Mouse (Mus musculus) right cerebral cortex, adult 2 months (tissue): ENCODE results near the gene Il31ra.
"Not testable (repeated sequence)": the region's sequence is repeated elsewhere in the genome, so short reads cannot be mapped to it uniquely, and the experiment has no call there.

Experiments
- DNase-seq, 2 experiments: peaks; one replicate each; pipeline ENCODE4 v3.0.0; 2021 to 2022; ENCODE audit warnings: low spot score in 2 of 2

Gene Il31ra

DNA sequence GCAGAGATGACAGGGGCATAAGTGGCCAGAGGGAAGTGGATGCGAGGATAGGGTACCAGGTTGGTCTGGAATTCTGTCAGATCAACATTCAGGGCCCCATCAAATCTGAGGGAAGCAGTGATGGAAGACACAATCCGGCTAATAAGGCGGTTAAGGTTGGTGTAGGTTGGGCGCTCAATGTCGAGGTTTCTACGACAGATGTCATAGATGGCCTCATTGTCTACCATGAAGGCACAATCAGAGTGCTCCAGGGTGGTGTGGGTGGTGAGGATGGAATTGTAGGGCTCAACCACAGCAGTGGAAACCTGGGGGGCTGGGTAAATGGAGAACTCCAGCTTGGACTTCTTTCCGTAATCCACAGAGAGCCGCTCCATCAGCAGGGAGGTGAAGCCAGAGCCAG lies at the start of gene Il31ra:
TSS of gene Il31ra (minus strand) at position 101 of the 400 bp plus-strand sequence.
- not testable (repeated sequence) for DNase-seq

DNA sequence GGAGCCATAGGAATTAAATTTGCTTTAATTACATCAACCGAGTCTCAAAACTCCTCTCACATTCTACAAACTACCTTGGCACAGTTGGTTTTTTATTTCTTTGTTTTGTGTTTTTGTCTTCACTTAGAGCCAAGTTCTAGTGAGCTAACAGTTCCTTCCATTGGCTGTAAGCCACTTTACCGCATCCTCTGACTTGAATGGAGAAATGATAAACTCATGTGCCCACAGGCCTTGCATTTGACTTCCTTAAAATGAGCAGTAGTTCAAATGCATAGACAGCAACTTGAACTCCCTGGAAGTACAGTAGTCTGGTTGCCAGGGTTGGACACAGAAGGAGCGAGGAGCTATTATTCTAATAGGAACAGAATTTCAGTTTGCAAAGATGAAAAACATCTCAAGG lies 48.7 kb upstream of the Il31ra start:
- DNase-seq, result no peak

- DNase-seq, result no peak
These were observed 45.0 kb upstream of the Il31ra start for GRCm38 (mm10) chr13:112639111-112639510.

- DNase-seq, result no peak
These were observed 42.3 kb upstream of the Il31ra start for GRCm38 (mm10) chr13:112636498-112636897.

DNA sequence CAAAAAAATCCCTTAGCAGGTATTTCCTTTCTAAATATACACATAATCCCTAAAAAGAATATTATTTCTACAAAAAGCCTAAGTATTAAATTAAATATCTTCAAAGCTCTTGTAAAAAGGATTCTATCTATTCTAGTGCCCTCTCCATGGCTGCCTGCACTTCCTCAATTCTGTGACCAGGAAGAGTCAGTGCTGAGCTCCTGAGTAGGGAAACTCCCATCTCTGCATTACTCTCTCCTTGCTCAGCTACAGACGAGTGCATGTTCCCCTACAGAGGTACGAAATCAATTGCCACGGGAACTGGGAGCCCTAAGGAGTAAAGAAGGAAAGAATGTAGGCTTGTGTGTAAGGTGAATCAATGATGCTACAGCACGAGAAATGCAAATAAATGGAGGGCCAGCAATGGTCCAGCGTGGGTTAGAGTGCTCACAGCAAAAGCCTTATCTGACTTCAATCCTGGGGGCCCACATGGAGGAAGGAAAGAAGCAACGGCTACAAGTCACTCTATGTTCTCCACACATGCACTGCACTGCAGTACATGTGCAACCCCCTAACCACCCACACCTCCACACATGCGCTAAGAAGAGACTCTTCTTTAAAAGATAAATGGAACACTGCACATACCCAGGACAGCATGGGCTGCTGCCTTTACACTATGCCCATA lies 41.1 kb upstream of the Il31ra start:
- DNase-seq, result no peak

GRCm38 (mm10) chr13:112625566-112625965 lies 31.4 kb upstream of the Il31ra start:
- no peak for DNase-seq

GRCm38 (mm10) chr13:112624622-112625021 lies 30.5 kb upstream of the Il31ra start:
- no peak for DNase-seq

GRCm38 (mm10) chr13:112623656-112624055 lies 29.5 kb upstream of the Il31ra start:
- no peak for DNase-seq

DNA sequence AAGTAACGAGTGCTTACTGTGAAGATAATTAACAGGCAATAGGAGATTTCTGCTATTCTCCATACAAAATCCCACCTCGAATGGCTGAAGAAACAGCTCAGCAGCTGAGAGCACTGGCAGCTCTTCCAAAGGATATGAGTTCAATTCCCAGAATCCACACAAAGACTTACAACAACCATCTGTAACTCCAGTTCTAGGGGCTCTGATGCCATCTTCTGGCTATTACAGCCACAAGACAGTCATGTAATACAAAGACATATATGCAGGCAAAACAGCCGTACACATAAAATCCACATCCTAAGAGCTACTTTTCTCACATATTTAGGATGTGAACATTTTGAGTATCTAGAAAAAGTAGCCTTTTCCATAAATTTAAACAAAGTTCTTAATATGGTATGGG lies 27.4 kb upstream of the Il31ra start:
- no peak for DNase-seq

DNA sequence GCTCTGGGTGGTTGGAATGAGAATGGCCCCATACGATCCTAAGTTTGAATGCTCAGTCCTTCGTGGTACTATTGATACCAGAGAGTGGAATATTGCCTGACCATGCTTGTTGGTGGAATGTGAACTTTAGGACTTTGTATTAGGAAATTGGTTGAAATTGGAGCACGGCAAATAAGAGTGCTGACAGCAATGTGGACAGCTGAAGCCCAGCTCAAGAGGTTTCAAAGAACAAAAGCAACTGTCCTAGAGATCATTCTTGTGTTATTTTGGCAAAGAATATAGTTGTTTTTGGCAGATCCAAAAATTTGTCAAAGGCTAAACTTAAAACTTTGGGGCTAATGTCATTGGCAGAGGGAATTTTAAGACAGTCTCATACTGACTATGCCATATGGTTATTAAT lies 14.4 kb upstream of the Il31ra start:
- DNase-seq, result no peak

- DNase-seq, result no peak
These were observed 10.3 kb upstream of the Il31ra start for GRCm38 (mm10) chr13:112604411-112604810.

GRCm38 (mm10) chr13:112603839-112604238 lies 9.7 kb upstream of the Il31ra start:
- DNase-seq, result no peak

DNA sequence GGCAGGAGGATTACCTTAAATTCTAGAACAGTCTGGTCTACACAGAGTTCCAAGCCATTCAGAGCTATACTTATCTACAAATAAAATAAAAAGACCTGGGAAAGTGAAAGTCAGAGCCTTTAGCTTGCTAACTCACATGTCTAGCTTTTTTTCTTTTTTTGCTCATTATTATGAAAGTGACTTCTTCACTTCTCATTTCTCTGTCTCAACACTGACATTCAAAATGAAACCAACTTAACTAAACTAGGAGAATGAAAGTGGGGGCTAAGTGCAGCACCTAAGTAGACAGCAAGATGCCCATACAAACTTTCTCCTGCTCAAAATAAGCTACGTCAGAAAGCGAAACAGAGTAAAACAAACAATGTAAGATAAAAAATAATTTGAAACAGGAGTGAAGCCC lies 8.4 kb upstream of the Il31ra start:
- DNase-seq, result no peak

DNA sequence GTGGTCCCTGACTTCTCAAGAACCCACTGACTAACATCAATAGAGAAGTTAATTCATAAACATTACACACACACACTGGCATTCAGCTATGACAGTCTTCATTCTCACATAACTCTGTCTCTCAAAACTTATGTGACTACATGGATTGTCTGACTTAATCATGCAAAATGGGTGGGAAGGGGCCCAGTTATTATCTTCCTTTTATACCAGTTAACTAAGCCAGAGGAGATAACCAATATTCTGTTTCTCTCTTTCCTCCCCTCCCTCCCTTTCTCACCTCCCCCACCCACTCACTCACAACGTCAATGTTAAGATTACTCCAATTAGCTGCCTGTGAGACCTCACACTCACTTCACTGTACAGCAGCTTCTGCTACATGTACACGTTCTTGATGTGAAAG lies 3.9 kb downstream of the Il31ra start:
- DNase-seq, result no peak

DNA sequence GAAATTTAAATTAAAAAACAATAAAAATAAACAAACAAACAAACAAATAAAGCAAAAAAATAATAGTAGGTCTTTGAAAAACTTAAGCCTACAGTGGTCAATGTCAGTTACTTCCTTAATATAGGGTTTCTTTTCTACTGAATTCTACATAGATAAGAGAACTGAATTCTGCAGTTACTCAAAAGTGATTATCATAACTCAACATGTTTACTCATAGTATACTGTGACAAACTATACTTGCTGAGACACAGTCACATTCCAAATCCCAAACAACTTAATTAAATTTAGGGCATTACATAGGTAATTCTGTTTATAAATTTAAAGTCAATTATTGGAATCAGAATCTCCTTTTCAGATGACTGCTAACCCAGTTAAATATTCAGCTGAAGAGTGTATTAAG lies 4.5 kb downstream of the Il31ra start:
- DNase-seq, result no peak

DNA sequence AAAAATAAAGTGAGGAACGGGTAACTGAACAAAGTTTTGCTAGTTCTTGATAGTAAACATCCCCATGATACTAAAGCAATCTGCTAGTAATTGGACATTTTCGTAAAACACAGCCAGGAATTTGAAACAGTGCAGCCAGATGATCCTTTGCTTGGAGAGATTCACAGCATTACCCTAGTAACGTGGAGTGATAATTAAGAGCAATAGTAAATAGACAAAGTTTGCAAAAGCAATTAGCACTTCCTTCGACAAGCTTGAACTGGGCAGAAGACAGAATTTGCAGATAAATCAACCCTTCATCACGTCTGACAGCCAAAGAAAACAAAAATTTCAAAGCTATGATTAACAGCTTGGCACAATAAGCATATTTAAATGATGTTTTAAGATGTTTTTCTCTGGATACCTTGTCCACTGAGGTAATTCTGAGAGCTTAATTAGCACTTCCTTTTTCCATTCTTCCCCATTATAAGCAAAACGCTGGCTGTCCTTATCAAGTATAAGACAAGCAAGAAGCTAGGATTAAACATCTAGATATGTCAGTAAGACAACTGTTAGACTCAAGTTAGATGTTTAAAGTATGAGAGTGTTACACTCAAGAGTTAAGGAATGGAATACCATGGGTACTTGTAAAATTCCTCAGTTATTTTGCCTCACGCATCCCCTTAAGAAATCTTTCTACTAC lies 9.5 kb downstream of the Il31ra start:
- no peak for DNase-seq

GRCm38 (mm10) chr13:112582291-112582690 lies 11.9 kb downstream of the Il31ra start:
- DNase-seq, result no peak

DNA sequence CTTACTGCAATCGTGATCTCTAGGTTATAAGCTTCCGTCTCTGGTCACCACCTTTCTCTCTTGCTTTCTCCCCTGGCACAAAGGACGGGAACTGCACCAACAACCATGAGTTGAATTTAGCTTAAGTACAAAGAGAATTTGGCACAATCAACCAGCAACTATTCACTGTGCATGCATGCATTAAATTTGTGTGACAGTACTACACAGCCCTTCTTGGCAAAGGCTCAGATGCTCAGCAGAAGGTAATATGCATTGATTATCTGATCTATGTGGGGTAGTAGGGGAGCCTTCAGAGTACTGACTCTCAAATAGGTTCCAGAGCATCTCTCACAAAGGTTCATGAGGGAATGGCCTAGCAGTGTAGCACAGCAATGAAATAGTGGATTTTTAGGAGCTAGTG lies 12.4 kb downstream of the Il31ra start:
- DNase-seq, result no peak

DNA sequence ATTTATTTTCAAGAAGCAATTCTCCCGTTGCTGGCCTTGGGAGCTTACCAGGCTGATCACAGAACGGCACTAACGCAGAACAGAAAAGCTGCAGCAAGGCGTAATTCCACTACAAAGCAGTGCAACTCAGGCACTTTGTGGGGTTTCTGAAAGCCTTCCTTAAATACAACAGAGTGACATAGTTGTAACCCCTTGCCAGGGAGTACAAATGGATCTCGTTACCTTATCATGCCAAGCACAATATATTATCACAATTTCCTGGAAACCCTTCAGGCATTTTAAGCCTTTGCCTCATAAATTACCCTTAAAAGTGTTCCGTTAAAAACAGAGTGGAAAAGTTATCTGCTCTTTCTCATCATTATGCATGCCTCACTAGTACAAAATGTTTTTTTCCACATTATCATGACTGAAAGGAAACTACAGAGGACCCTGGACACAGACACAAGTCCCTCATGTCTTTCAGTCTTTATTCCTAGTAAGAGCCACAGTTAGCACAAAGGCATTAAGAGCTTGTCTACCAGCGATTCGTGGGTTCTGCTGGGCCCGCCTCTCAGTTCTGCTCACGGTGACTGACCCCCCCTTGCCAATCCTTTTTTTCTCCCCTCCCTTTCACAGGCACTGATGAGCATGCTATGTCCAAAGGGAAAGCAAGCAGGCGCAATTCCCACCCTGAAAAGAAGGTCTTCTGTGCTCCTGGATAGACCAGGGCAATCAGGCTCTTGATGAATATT lies 13.4 kb downstream of the Il31ra start:
- DNase-seq, result no peak

- peak; percentile 100 for DNase-seq
These were observed 16.1 kb downstream of the Il31ra start for GRCm38 (mm10) chr13:112578041-112578440.

DNA sequence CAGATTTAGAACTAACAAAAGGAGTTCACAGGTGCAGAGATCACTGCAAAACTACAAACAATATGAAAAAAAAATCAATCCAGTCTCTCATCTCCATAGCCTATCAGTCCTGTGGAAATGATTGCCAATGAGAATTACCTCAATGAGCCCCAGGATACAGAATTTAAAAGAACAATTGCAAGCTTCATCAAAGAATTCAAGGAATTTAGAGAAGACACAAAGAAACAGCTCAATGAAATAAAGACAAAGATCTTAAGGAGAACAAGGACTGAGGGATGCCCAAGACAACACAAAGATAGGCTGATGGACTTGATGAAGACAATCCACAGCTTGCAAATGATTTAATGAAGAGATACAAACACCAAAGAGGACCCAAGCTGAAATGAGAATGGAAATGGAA lies 20.4 kb downstream of the Il31ra start:
- no peak for DNase-seq

DNA sequence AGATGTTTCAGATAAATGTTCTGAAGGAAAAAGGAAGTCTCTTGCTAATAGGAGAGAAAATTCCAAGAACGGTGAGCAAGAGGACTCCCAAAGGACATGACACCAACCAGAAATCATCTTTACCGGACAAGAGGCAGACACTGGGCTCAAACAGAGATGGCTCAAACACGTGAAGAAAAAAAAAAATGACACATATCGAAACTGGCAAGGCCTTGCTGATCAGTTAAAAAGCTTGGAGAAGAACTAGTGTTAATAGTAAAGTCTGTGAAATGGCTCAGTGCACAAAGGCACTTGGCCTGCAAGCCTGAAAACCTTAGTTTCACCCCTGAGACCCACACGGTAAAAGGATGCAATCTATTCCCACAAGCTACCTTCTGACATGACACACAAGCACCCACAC lies 23.4 kb downstream of the Il31ra start:
- no peak for DNase-seq

GRCm38 (mm10) chr13:112569606-112570005 lies 24.6 kb downstream of the Il31ra start:
- DNase-seq, result no peak
